Mouse (Mus musculus) retina, adult 2 months (tissue): ENCODE measurements around the gene Olfr651.
"Not testable (repeated sequence)": the region's sequence is repeated elsewhere in the genome, so short reads cannot be mapped to it uniquely, and the experiment has no call there.

Experiments
- DNase-seq: peaks from one replicate; pipeline ENCODE4 v3.0.0-alpha.2; 2012; ENCODE audit warnings: low read depth, low spot score

Olfr651 gene

GRCm38 (mm10) chr7:104549833-104550232 is at the start of gene Olfr651:
Gene Olfr651, plus strand, starts transcription at chr7:104550133.
- DNase-seq, result no peak

- DNase-seq, result not testable (repeated sequence)
Measured at GRCm38 (mm10) chr7:104501186-104501585, 48.7 kb upstream of the Olfr651 start.

GRCm38 (mm10) chr7:104501589-104502371 is 48.2 kb upstream of the Olfr651 start:
- DNase-seq, result no peak

- not testable (repeated sequence) for DNase-seq
Measured at GRCm38 (mm10) chr7:104507421-104508065, 42.4 kb upstream of the Olfr651 start, which contains the start of gene Trim30d. Gene Trim30d, minus strand, starts transcription at chr7:104507849.

- no peak for DNase-seq
Measured at GRCm38 (mm10) chr7:104552700-104553099, 2.8 kb downstream of the Olfr651 start.

GRCm38 (mm10) chr7:104560601-104561000 is 10.7 kb downstream of the Olfr651 start, which contains the start of gene Olfr652:
Gene Olfr652, plus strand, starts transcription at chr7:104560901.
- DNase-seq, result no peak

- no peak for DNase-seq
Measured at GRCm38 (mm10) chr7:104577014-104577413, 27.1 kb downstream of the Olfr651 start, which contains the start of gene Olfr653. Gene Olfr653, plus strand, starts transcription at chr7:104577314.

GRCm38 (mm10) chr7:104580846-104581245 is 30.9 kb downstream of the Olfr651 start:
- no peak for DNase-seq

GRCm38 (mm10) chr7:104581429-104581828 is 31.5 kb downstream of the Olfr651 start:
- no peak for DNase-seq

GRCm38 (mm10) chr7:104586725-104587124 is 36.8 kb downstream of the Olfr651 start, which contains the start of gene Olfr654:
Gene Olfr654, plus strand, starts transcription at chr7:104587025.
- DNase-seq, result no peak

GRCm38 (mm10) chr7:104588274-104588673 is 38.3 kb downstream of the Olfr651 start:
- no peak for DNase-seq

- no peak for DNase-seq
Measured at GRCm38 (mm10) chr7:104601679-104602078, 51.7 kb downstream of the Olfr651 start, which contains the start of gene Olfr655. Gene Olfr655, minus strand, starts transcription at chr7:104601779.

GRCm38 (mm10) chr7:104603173-104603572 is 53.2 kb downstream of the Olfr651 start:
- DNase-seq, result no peak
